Mouse (Mus musculus) thymus, postnatal 10 days (tissue): ENCODE measurements around the gene Srgn.

ENCODE experiments used
- DNase-seq, 2 experiments: peaks; one replicate each; pipeline ENCODE4 v3.0.0; 2021; ENCODE audit warnings: low spot score in 2 of 2

Srgn gene

GRCm38 (mm10) chr10:62527351-62527750 is at the start of gene Srgn:
Gene Srgn, minus strand, starts transcription at chr10:62527451.
- no peak for DNase-seq

GRCm38 (mm10) chr10:62575001-62575400 is 47.8 kb upstream of the Srgn start:
- no peak for DNase-seq

- DNase-seq: no peak
Observed at GRCm38 (mm10) chr10:62570126-62570871, 43.0 kb upstream of the Srgn start.

- no peak for DNase-seq
Observed at GRCm38 (mm10) chr10:62568861-62569260, 41.6 kb upstream of the Srgn start.

GRCm38 (mm10) chr10:62557736-62558135 is 30.5 kb upstream of the Srgn start:
- no peak for DNase-seq

- no peak for DNase-seq
Observed at GRCm38 (mm10) chr10:62556558-62556901, 29.3 kb upstream of the Srgn start.

GRCm38 (mm10) chr10:62555705-62556557 is 28.7 kb upstream of the Srgn start:
- no peak for DNase-seq

- peak; percentile 51 to 56 for DNase-seq
Observed at GRCm38 (mm10) chr10:62553611-62554091, 26.4 kb upstream of the Srgn start.

DNA sequence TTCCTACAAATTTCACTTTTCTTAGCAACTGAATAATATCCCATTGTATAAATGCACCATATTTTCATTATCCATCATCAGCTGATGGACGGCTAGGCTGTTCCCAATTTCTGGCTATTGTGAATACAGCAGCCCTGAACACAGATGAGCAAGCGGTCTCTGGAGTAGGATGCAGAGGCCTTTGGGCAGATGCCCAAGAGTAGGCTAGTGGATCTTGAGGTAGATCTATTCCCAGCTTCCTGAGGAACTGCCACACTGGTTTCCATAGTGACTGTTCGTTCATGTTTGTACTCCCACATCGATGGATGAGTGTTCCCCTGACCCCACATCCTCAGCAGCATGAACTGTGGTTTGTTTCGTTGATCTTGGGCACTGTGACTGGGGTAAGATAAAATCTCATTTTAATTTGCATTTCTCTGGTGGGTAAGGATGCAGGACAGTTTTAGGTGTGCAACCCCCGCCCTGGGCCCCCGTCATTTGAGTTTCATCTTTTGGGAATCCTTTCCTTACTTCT is 23.6 kb upstream of the Srgn start:
- no peak for DNase-seq

GRCm38 (mm10) chr10:62549523-62550166 is 22.4 kb upstream of the Srgn start:
- DNase-seq: peak; percentile 57 to 82

DNA sequence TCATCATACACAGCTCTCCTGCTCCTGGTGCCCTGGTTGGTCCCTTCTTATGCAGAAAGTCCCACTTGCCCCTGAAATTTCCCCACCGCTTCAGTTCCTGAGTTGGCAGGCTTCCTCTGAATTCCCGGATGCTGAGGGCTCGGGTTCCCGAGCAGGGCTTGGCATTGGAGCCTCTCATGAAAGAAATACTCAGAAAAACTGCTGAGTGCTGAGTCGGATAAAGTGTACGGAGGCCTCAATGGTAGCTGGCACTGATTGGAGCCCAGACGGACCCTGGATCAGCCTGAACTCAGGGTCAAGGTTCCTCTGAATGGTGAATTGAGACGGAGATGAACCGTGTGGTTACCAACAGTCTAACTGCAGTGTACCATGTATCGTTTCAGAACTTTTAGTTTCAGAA is 19.2 kb upstream of the Srgn start:
- no peak for DNase-seq

GRCm38 (mm10) chr10:62545759-62546158 is 18.5 kb upstream of the Srgn start:
- no peak for DNase-seq

GRCm38 (mm10) chr10:62544316-62544715 is 17.1 kb upstream of the Srgn start:
- peak in 1 of 2 experiments; percentile 37 for DNase-seq

DNA sequence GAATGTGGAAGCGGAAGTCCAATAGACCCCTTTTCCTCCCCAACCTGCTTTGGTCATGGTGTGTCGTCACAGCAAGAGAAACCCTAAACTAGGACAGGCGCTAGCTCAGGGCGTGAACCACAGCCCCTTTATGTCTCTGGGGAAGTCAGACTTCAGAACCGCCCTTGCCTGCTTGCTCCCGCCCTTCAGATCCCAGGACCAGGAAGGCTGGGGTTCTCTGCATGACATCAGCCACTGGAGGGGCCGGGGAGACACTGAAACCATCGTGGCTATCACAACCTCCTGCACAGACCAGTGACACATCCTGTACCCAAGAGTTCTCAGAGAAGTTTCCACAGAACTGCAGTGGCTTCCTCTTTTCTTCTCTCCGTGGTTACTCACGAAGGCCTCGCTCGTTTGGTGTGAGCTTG is 16.2 kb upstream of the Srgn start:
- peak; percentile 52 to 57 for DNase-seq

DNA sequence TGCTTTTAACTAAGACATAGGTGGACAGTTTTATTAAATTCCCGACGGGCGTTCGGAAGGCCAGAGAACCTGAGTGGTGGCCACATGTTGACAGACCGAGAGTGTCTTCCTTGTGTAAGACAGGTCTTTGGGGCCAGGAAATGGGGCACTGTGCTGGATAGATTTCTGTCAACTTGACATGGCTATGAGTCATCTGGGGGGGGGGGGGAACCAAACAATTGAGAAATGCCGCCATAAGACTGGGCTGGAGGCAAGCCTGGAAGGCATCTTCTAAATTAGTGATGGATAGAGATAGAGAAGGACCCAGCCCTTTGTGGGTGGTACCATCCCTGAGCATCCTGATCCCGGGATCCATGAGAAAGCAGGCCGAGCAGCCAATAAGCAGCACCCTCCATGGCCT is 15.7 kb upstream of the Srgn start:
- DNase-seq: no peak

- DNase-seq: no peak
Observed at GRCm38 (mm10) chr10:62542507-62542906, 15.3 kb upstream of the Srgn start.

- no peak for DNase-seq
Observed at GRCm38 (mm10) chr10:62541499-62541898, 14.2 kb upstream of the Srgn start.

- DNase-seq: no peak
Observed at GRCm38 (mm10) chr10:62540800-62541199, 13.5 kb upstream of the Srgn start.

DNA sequence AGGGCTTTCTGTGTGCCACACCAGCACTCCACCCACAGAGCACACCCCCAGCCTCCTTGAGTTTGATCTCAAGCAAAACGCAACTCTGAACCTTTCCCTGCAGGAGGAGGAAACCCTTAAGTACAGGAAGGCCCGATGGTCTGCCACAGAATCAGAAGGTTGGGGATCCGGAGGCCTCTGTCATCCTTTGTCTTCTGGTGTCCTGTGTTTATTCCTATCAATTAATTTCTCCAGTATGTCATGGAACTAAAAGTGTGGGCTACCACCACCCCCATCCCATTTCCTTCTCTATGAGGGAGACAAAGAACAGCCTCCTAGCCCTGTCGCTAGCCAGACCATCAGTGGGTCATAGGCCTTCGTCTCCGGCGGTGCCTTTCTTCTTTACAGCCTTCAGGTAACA is 7.3 kb upstream of the Srgn start:
- no peak for DNase-seq

- DNase-seq: no peak
Observed at GRCm38 (mm10) chr10:62532832-62533231, 5.6 kb upstream of the Srgn start.

GRCm38 (mm10) chr10:62530183-62530582 is 2.9 kb upstream of the Srgn start:
- no peak for DNase-seq

GRCm38 (mm10) chr10:62522346-62522950 is 4.8 kb downstream of the Srgn start:
- no peak for DNase-seq
